Mouse (Mus musculus) limb, embryonic 15.5 days (tissue): Measurements from ENCODE around the gene Trim25. TPM values are rescaled to one million over a fixed set of nuclear protein-coding genes. Genes with fewer than 3 reads are reported as not detected.
"Not testable (repeated sequence)": the region's sequence is repeated elsewhere in the genome, so short reads cannot be mapped to it uniquely, and the experiment has no call there.

Experiments
- ATAC-seq: fragments of 200-750 bp; cut with Nextera tagmentation; 2 replicates; pipeline ENCODE4 v1.8.0; 2017; ENCODE audit warnings: low read depth, moderate TSS enrichment; ENCODE audit not compliant: insufficient number of reproducible peaks, low FRiP score, low TSS enrichment
- H3K27ac ChIP-seq: fragments of 300-500 bp; sonication (generic); 2 replicates; pipeline ENCODE4 v1.5.1; 2015; ENCODE audit warnings: moderate library complexity, mild to moderate bottlenecking, inconsistent platforms
- H3K27me3 ChIP-seq: fragments of 300-500 bp; sonication (generic); 2 replicates; pipeline ENCODE4 v1.6.1; 2015; ENCODE audit warnings: inconsistent platforms
- H3K36me3 ChIP-seq: fragments of 300-500 bp; sonication (generic); 2 replicates; pipeline ENCODE4 v1.6.1; 2015; ENCODE audit warnings: inconsistent platforms
- H3K4me1 ChIP-seq: fragments of 300-500 bp; sonication (generic); 2 replicates; pipeline ENCODE4 v1.6.1; 2015; ENCODE audit warnings: inconsistent platforms
- H3K4me2 ChIP-seq: fragments of 300-500 bp; sonication (generic); 2 replicates; pipeline ENCODE4 v1.6.1; 2015; ENCODE audit warnings: mild to moderate bottlenecking, inconsistent platforms
- H3K4me3 ChIP-seq: fragments of 300-500 bp; sonication (generic); 2 replicates; pipeline ENCODE4 v1.5.1; 2015; ENCODE audit warnings: mild to moderate bottlenecking, inconsistent platforms
- H3K9ac ChIP-seq: fragments of 300-500 bp; sonication (generic); 2 replicates; pipeline ENCODE4 v1.6.1; 2015; ENCODE audit warnings: inconsistent platforms
- H3K9me3 ChIP-seq: fragments of 300-500 bp; sonication (generic); 2 replicates; pipeline ENCODE4 v1.6.1; 2016; ENCODE audit warnings: inconsistent platforms
- WGBS: fragments of 180-500 bp; shearing (Covaris S2); methylation state at CpG from one replicate; pipeline ENCODE4 v1.1.7; 2015; 5-methylcytosine and 5-hydroxymethylcytosine counted together
- polyA plus RNA-seq: library from polyadenylated mRNA; unstranded; fragments of >200 nt; fragmentation: Nextera tagmentation; extraction: Ambion mirVana; gene quantifications from 2 replicates; pipeline ENCODE4 v1.2.1, GENCODE M21; 2015

Trim25 gene
- polyA plus RNA-seq, 1 experiment from 2014 or later, result 12.0 TPM

DNA sequence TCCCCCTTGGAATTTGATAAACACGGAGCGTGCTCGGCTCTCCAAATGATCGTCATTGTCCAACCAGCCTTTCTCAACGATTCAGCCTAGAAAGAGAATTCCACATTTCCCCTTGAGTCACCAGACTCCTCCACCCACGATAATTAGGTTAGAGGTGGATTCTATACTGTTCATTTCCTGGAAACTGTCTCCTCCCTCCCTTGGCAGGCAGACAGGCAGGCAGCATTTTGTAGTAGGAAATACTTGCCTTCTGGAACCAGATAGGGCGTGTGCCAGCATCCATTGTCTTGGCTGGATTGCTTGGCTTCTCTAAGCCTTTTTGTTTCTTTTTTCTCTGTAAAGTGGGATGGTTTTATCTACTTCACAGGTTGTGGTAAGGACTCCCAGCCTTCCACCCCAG lies 2.7 kb upstream of the Trim25 start:
- no peak for ATAC-seq
- Histone ChIP-seq H3K27me3 (peaks cover 19% of the 10 kb centered on the region), H3K4me3 (no peak overlapping the region), H3K4me2 (no peak overlapping the region), H3K9ac (no peak overlapping the region), H3K36me3 (no peaks in the 10 kb centered on the region; the same call in 1 of the 2 replicates), H3K27ac (no peak overlapping the region), H3K4me1 (peaks cover 8% of the 10 kb centered on the region; the same call in 1 of the 2 replicates), H3K9me3 (no peaks in the 10 kb centered on the region)
- WGBS, result 68% methylated on average over 7 of the region's 7 CpGs

DNA sequence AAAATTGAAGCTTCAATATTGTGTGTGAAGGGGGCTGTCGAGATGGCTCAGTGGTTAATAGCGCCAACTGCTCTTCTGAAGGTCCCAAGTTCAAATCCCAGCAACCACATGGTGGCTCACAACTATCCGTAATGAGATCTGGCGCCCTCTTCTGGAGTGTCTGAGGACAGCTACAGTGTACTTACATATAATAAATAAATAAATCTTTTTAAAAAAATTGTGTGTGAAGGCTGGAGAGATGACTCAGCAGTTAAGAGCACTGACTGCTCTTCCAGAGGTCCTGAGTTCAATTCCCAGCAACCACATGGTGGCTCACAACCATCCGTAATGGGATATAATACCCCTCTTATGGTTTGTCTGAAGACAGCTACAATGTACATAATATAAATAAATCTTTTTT lies 1.8 kb upstream of the Trim25 start:
- H3K36me3 ChIP-seq, H3K4me1 ChIP-seq, ATAC-seq, H3K4me2 ChIP-seq, H3K27ac ChIP-seq, H3K9me3 ChIP-seq, H3K4me3 ChIP-seq, H3K9ac ChIP-seq: not testable (repeated sequence)
- H3K27me3 ChIP-seq, result peaks cover 19% of the 10 kb centered on the region
- WGBS, result 79% methylated on average over 5 of the region's 5 CpGs

DNA sequence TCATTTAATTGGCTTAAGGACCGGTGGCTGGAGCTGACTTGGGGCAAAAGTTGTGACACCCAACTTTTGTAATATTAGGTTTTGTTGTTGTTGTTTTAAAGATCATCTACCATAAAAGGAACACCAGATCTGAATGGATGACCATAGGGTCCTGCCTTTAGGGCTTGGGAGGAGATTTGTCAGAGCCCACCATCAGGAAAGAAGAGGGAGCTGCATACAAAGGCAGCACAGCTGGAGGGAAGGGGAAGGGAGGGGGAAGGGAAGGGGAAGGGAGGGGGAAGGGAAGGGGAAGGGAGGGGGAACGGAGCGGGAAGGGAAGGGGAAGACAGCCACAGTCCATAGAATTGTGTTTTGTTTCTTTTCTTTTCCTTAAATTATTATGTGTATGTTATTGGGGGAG lies 770 bp upstream of the Trim25 start:
- ATAC-seq, result no peak
- H3K27ac ChIP-seq, result no peak overlapping the region
- peaks cover 13% of the 10 kb centered on the region; the same call in 1 of the 2 replicates for H3K4me1 ChIP-seq
- no peaks in the 10 kb centered on the region for H3K9me3 ChIP-seq
- 27% methylated on average over 3 of the region's 3 CpGs for WGBS
- H3K4me2 ChIP-seq, result no peak overlapping the region
- no peak overlapping the region for H3K9ac ChIP-seq
- H3K27me3 ChIP-seq, result peaks cover 19% of the 10 kb centered on the region
- no peak overlapping the region for H3K4me3 ChIP-seq
- H3K36me3 ChIP-seq, result no peaks in the 10 kb centered on the region

GRCm38 (mm10) chr11:88999723-89000526 lies 749 bp downstream of the Trim25 start:
- H3K4me1 ChIP-seq, result peaks cover 13% of the 10 kb centered on the region; the same call in 1 of the 2 replicates
- H3K4me3 ChIP-seq, result peak overlapping the region; percentile 53
- H3K36me3 ChIP-seq, result no peaks in the 10 kb centered on the region
- H3K9me3 ChIP-seq, result no peaks in the 10 kb centered on the region
- H3K9ac ChIP-seq, result peak overlapping the region; percentile 31
- H3K27ac ChIP-seq, result 0 out of 2 replicates have a peak overlapping the region, but pooled peaks have one; percentile 23
- 31% methylated on average over 33 of the region's 33 CpGs for WGBS
- peak overlapping the region; percentile 69 for H3K4me2 ChIP-seq
- H3K27me3 ChIP-seq, result peaks cover 19% of the 10 kb centered on the region
- ATAC-seq, result no peak

- H3K4me2 ChIP-seq, result no peak overlapping the region
- ATAC-seq, result no peak
- H3K36me3 ChIP-seq, result no peaks in the 10 kb centered on the region
- H3K4me1 ChIP-seq, result peaks cover 13% of the 10 kb centered on the region; the same call in 1 of the 2 replicates
- no peak overlapping the region for H3K27ac ChIP-seq
- H3K9me3 ChIP-seq, result no peaks in the 10 kb centered on the region
- H3K9ac ChIP-seq, result no peak overlapping the region
- H3K27me3 ChIP-seq, result peaks cover 19% of the 10 kb centered on the region
- H3K4me3 ChIP-seq, result peak overlapping the region; percentile 53
Observed at GRCm38 (mm10) chr11:89000527-89000819, 1.3 kb downstream of the Trim25 start.

- H3K27me3 ChIP-seq, result peaks cover 19% of the 10 kb centered on the region
- 92% methylated on average over 7 of the region's 7 CpGs for WGBS
- H3K9me3 ChIP-seq, result no peaks in the 10 kb centered on the region
- no peak overlapping the region for H3K4me3 ChIP-seq
- no peak overlapping the region for H3K9ac ChIP-seq
- no peak for ATAC-seq
- peak overlapping the region; percentile 14; the same call in 1 of the 2 replicates for H3K4me2 ChIP-seq
- peaks cover 13% of the 10 kb centered on the region; the same call in 1 of the 2 replicates for H3K4me1 ChIP-seq
- no peak overlapping the region for H3K27ac ChIP-seq
- H3K36me3 ChIP-seq, result no peaks in the 10 kb centered on the region
Observed at GRCm38 (mm10) chr11:89001569-89001968, 2.4 kb downstream of the Trim25 start.

- H3K4me3 ChIP-seq, result no peak overlapping the region
- H3K9ac ChIP-seq, result no peak overlapping the region
- ATAC-seq, result no peak
- H3K9me3 ChIP-seq, result no peaks in the 10 kb centered on the region
- no peak overlapping the region for H3K27ac ChIP-seq
- no peak overlapping the region for H3K4me2 ChIP-seq
- WGBS, result 83% methylated on average over 5 of the region's 5 CpGs
- H3K27me3 ChIP-seq, result peaks cover 19% of the 10 kb centered on the region
- H3K36me3 ChIP-seq, result no peaks in the 10 kb centered on the region
- H3K4me1 ChIP-seq, result peaks cover 13% of the 10 kb centered on the region; the same call in 1 of the 2 replicates
Observed at GRCm38 (mm10) chr11:89002068-89002467, 2.9 kb downstream of the Trim25 start.

- Histone ChIP-seq H3K27me3 (peaks cover 19% of the 10 kb centered on the region), H3K4me3 (no peak overlapping the region), H3K9ac (no peak overlapping the region), H3K9me3 (no peaks in the 10 kb centered on the region), H3K27ac (no peak overlapping the region), H3K4me1 (peaks cover 13% of the 10 kb centered on the region; the same call in 1 of the 2 replicates), H3K4me2 (peak overlapping the region; percentile 17), H3K36me3 (no peaks in the 10 kb centered on the region)
- 69% methylated on average over 5 of the region's 5 CpGs for WGBS
- no peak for ATAC-seq
Observed at GRCm38 (mm10) chr11:89002621-89003020, 3.4 kb downstream of the Trim25 start.

DNA sequence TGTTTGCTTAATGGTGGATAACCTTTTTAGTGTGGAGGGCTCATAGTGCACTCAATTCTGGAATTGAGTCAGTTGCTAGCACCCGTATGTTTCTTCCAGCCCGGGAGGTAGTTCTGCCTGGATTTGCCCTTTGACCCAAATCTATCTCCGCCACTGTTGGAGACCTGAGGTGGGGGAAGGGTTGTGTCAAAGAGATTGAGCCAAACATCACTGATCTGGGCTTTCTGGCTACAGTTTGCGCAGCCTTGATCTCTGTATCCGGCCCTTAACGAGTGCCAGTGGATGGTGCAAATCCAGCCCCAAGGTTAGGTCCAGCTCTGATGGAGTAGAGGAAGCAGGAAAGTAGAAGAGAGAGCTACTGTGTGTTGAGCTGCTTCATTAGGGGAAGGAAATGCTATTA lies 3.9 kb downstream of the Trim25 start:
- Histone ChIP-seq H3K27ac (no peak overlapping the region), H3K9ac (no peak overlapping the region), H3K4me1 (peaks cover 13% of the 10 kb centered on the region; the same call in 1 of the 2 replicates), H3K4me3 (no peak overlapping the region), H3K27me3 (peaks cover 18% of the 10 kb centered on the region), H3K36me3 (no peaks in the 10 kb centered on the region), H3K4me2 (no peak overlapping the region), H3K9me3 (no peaks in the 10 kb centered on the region)
- ATAC-seq, result no peak
- WGBS, result 42% methylated on average over 6 of the region's 6 CpGs

DNA sequence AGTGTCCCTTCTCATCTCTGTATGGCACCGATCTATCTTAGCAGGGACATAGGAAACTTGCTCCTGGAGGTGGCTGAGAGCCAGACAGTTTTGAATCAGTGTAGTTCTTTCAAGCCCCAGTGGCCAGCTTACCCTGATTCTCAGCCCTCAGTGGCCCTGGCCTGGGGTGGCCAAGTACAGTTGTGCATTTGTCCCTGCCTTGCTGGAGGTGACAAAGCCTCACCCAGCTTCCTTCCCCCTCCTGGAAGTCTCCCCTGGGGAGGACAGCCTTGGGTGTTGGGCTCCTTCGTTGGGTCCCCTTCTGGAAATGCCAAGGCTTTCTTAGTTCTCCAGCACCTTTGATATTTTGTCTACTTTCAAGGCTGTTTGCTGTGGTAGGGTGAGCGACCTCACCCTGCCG lies 4.5 kb downstream of the Trim25 start:
- H3K27ac ChIP-seq, result no peak overlapping the region
- no peak overlapping the region for H3K9ac ChIP-seq
- peaks cover 13% of the 10 kb centered on the region; the same call in 1 of the 2 replicates for H3K4me1 ChIP-seq
- no peaks in the 10 kb centered on the region for H3K9me3 ChIP-seq
- ATAC-seq, result no peak
- no peaks in the 10 kb centered on the region for H3K36me3 ChIP-seq
- H3K27me3 ChIP-seq, result peaks cover 15% of the 10 kb centered on the region
- WGBS, result 61% methylated on average over 4 of the region's 4 CpGs
- no peak overlapping the region for H3K4me2 ChIP-seq
- no peak overlapping the region for H3K4me3 ChIP-seq

- ATAC-seq, result no peak
- H3K36me3 ChIP-seq, result no peaks in the 10 kb centered on the region
- H3K27ac ChIP-seq, result no peak overlapping the region
- H3K9me3 ChIP-seq, result no peaks in the 10 kb centered on the region
- H3K4me2 ChIP-seq, result no peak overlapping the region
- H3K27me3 ChIP-seq, result no peaks in the 10 kb centered on the region
- no peak overlapping the region for H3K9ac ChIP-seq
- H3K4me3 ChIP-seq, result no peak overlapping the region
- WGBS, result 62% methylated on average over 5 of the region's 5 CpGs
- peaks cover 8% of the 10 kb centered on the region; the same call in 1 of the 2 replicates for H3K4me1 ChIP-seq
Observed at GRCm38 (mm10) chr11:89005473-89005872, 6.3 kb downstream of the Trim25 start.

DNA sequence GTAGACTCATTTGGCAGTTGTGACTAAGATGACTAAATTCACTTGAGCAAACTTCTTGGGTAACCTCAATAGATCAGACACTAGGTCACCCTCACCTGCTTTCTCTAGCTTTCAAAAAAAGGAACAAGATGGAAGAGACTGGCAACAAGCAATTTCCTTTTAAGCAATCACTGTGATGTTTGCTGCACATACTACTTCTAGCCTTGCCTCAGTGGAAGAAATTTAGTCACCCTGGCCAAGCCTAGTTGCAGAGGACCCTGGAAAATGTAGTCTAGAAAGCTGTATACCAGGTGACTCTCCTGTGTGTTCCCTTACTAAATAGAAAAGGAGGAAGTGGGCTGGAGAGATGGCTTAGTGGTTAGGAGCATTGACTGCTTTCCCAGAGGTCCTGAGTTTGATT lies 7.2 kb downstream of the Trim25 start:
- Histone ChIP-seq H3K36me3 (no peaks in the 10 kb centered on the region), H3K27me3 (no peaks in the 10 kb centered on the region), H3K4me2 (no peak overlapping the region), H3K9ac (no peak overlapping the region), H3K4me1 (peaks cover 8% of the 10 kb centered on the region; the same call in 1 of the 2 replicates), H3K27ac (no peak overlapping the region), H3K9me3 (no peaks in the 10 kb centered on the region), H3K4me3 (no peak overlapping the region)
- ATAC-seq, result no peak
